Mouse (Mus musculus) midbrain, embryonic 11.5 days (tissue): ENCODE data around the gene Vps8. TPM values are rescaled to one million over a fixed set of nuclear protein-coding genes. Genes with fewer than 3 reads are reported as not detected.

Experiments used
- ATAC-seq: fragments of 200-750 bp; cut with Nextera tagmentation; 2 replicates; pipeline ENCODE4 v1.8.0; 2017; ENCODE audit warnings: moderate TSS enrichment, moderate library complexity; ENCODE audit not compliant: low FRiP score
- DNase-seq: peaks from one replicate; pipeline ENCODE4 v3.0.0; 2015; ENCODE audit warnings: low spot score; ENCODE audit errors: missing footprints
- H3K27ac ChIP-seq: fragments of 300-500 bp; sonication (generic); 2 replicates; pipeline ENCODE4 v1.5.1; 2014; ENCODE audit warnings: low read depth, low read length
- H3K27me3 ChIP-seq: fragments of 300-500 bp; sonication (generic); 2 replicates; pipeline ENCODE4 v1.6.1; 2014; ENCODE audit warnings: mild to moderate bottlenecking, low read length, moderate library complexity, mixed read lengths; ENCODE audit not compliant: control insufficient read depth, insufficient read depth
- H3K36me3 ChIP-seq: fragments of 300-500 bp; sonication (generic); 2 replicates; pipeline ENCODE4 v1.6.1; 2014; ENCODE audit warnings: mild to moderate bottlenecking, low read length, moderate library complexity, mixed read lengths; ENCODE audit not compliant: control insufficient read depth, insufficient read depth
- H3K4me1 ChIP-seq: fragments of 300-500 bp; sonication (generic); 2 replicates; pipeline ENCODE4 v1.6.1; 2014; ENCODE audit warnings: low read length; ENCODE audit not compliant: control insufficient read depth, insufficient read depth
- H3K4me2 ChIP-seq: fragments of 300-500 bp; sonication (generic); 2 replicates; pipeline ENCODE4 v1.6.1; 2014; ENCODE audit warnings: mild to moderate bottlenecking, moderate library complexity
- H3K4me3 ChIP-seq: fragments of 300-500 bp; sonication (generic); 2 replicates; pipeline ENCODE4 v1.5.1; 2014; ENCODE audit warnings: low read depth, low read length
- H3K9ac ChIP-seq: fragments of 300-500 bp; sonication (generic); 2 replicates; pipeline ENCODE4 v1.6.1; 2014; ENCODE audit warnings: low read length
- H3K9me3 ChIP-seq: fragments of 300-500 bp; sonication (generic); 2 replicates; pipeline ENCODE4 v1.6.1; 2016; ENCODE audit warnings: low read length; ENCODE audit not compliant: control insufficient read depth
- WGBS: fragments of 180-500 bp; shearing (Covaris S2); extraction: QIAGEN DNeasy Blood & Tissue Kit; methylation state at CpG from one replicate; pipeline ENCODE4 v1.1.7; 2014; 5-methylcytosine and 5-hydroxymethylcytosine counted together
- polyA plus RNA-seq: library from polyadenylated mRNA; unstranded; fragments of >200 nt; fragmentation: Nextera tagmentation; extraction: Ambion mirVana; gene quantifications from 2 replicates; pipeline ENCODE4 v1.2.1, GENCODE M21; 2014

Gene Vps8
- polyA plus RNA-seq, 1 experiment from 2014 or later = 27.1 TPM

DNA sequence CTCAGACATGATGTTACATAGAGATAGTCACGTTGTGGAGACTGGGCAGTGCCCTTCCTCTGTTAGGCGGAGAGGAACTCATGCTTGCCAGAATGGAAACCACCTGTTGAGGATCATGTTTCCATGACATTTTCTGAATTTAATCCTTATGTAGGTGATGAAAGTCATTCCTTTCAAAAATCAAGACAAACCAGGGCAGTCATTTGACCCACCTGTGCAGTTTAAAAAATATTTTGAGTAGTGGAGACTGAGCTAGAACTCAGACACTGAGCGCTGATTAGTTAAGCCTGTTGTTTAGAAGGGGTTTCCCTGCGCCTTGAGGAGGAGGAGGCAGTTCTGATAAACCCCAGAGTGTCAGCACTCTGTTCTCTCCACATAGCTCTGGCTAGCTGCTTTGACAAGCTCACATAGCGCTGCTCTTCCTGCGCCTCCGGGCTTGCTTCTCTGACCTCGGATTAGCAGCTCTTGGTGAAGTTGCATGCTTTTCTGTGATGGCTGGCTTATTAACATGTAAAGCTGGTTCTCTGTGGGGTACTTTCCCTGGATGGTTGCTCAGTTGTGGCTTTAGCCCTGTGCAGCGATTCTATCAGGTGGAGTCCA is 22.2 kb downstream of the Vps8 start:
- no peaks in the 10 kb centered on the region for H3K27me3 ChIP-seq
- H3K27ac ChIP-seq = no peak overlapping the region
- peak; percentile 58; the same call in 1 of the 2 replicates for ATAC-seq

DNA sequence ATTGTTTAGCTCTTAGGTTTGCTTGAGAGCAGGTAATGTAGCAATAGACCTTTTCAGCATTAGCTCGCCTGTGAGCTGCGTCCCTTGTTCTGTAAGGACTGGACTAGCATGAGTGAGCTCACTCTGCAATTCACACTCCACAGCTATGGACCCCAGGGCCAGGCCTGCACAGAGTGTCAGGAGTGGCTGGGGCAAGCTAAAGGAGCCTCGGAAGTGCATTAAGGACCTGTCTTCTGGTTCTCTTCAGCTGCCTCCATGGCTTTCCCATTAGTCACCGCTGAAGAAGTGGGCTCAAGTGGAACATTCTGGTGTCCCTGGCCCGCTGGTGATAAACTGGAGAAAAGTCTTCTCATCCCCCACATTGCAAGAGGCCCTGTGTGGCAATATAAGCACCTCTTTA is 24.5 kb downstream of the Vps8 start:
- 95% methylated on average over 5 of the region's 5 CpGs for WGBS
- Histone ChIP-seq H3K9me3 (no peaks in the 10 kb centered on the region), H3K27ac (no peak overlapping the region), H3K4me3 (no peak overlapping the region), H3K9ac (no peak overlapping the region), H3K4me1 (peaks cover 19% of the 10 kb centered on the region), H3K4me2 (no peak overlapping the region), H3K27me3 (no peaks in the 10 kb centered on the region), H3K36me3 (no peaks in the 10 kb centered on the region)
- ATAC-seq (no peak), DNase-seq (no peak)

More for the DNA sequence above, 22.2 kb downstream of the Vps8 start:
- Histone ChIP-seq H3K9ac (no peak overlapping the region; the same call in 1 of the 2 replicates), H3K4me2 (no peak overlapping the region), H3K4me1 (peaks cover 19% of the 10 kb centered on the region), H3K36me3 (no peaks in the 10 kb centered on the region), H3K9me3 (no peaks in the 10 kb centered on the region), H3K4me3 (no peak overlapping the region)
- no peak for DNase-seq
- WGBS = 31% methylated on average over 9 of the region's 9 CpGs

DNA sequence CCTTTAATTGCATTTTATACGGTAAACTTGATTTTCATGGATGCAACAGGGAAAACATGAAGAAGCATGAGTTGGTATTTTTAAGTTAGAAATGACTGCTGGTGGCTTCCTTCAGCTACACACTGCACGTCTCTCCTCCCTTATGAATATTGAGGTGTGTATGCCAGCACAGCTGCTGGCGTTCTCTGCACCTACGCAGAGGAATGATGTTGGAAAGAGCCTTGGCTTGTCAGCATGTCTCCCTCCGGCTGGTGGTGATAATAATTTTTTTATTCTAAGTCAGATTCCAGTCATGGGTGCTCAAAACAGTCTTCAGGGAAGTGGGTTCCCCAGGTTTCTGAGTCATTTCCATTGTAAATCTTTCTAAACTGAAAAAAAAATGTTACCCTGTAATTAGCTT is 25.5 kb downstream of the Vps8 start:
- no peak for ATAC-seq
- Histone ChIP-seq H3K4me3 (no peak overlapping the region), H3K9ac (no peak overlapping the region), H3K4me1 (peaks cover 19% of the 10 kb centered on the region), H3K4me2 (no peak overlapping the region), H3K27ac (no peak overlapping the region), H3K9me3 (no peaks in the 10 kb centered on the region), H3K27me3 (no peaks in the 10 kb centered on the region), H3K36me3 (no peaks in the 10 kb centered on the region)
- no peak for DNase-seq
- 95% methylated on average over 5 of the region's 5 CpGs for WGBS

- Histone ChIP-seq H3K36me3 (no peaks in the 10 kb centered on the region), H3K9me3 (no peaks in the 10 kb centered on the region), H3K4me2 (no peak overlapping the region), H3K27me3 (no peaks in the 10 kb centered on the region), H3K4me3 (no peak overlapping the region), H3K9ac (no peak overlapping the region), H3K4me1 (peaks cover 17% of the 10 kb centered on the region), H3K27ac (no peak overlapping the region)
- no peak for ATAC-seq
- WGBS = 90% methylated on average over 8 of the region's 8 CpGs
- no peak for DNase-seq
Observed at GRCm38 (mm10) chr16:21449890-21450289, 27.0 kb downstream of the Vps8 start.

- Histone ChIP-seq H3K4me3 (no peak overlapping the region), H3K27me3 (no peaks in the 10 kb centered on the region), H3K36me3 (no peaks in the 10 kb centered on the region), H3K9ac (no peak overlapping the region), H3K4me1 (no peaks in the 10 kb centered on the region), H3K4me2 (no peak overlapping the region), H3K9me3 (no peaks in the 10 kb centered on the region), H3K27ac (no peak overlapping the region)
- ATAC-seq (no peak), DNase-seq (no peak)
- WGBS = 76% methylated on average over 6 of the region's 6 CpGs
Observed at GRCm38 (mm10) chr16:21452569-21452968, 29.7 kb downstream of the Vps8 start.

- ATAC-seq (no peak), DNase-seq (no peak)
- 90% methylated on average over 14 of the region's 14 CpGs for WGBS
- Histone ChIP-seq H3K4me3 (no peak overlapping the region), H3K27me3 (no peaks in the 10 kb centered on the region), H3K4me2 (no peak overlapping the region), H3K36me3 (0 out of 2 replicates have a peak, but pooled peaks cover 2% of the 10 kb centered on the region), H3K27ac (no peak overlapping the region), H3K9ac (no peak overlapping the region), H3K4me1 (peaks cover 2% of the 10 kb centered on the region; the same call in 1 of the 2 replicates), H3K9me3 (no peaks in the 10 kb centered on the region)
Observed at GRCm38 (mm10) chr16:21457639-21458369, 34.9 kb downstream of the Vps8 start.

DNA sequence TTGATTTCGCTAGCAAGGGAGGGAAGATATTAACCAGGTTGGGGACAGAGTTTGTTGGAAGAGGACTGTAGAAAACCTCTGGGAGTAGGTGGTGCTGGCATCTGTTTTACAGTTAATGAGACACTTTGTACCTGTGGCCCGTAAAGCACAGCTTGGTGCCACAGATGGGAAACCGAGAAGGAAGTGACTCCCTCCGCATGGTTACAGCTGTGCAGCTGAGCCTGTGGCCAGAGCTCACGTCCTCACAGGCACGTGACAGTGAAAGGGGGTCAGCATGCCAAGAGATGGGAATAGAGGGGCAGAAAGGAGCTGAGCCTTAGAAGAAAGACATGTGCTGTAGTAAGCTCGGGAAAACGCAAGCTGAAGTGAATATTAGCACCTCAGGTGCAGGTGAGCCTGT is 43.0 kb downstream of the Vps8 start:
- Histone ChIP-seq H3K4me1 (peaks cover 2% of the 10 kb centered on the region; the same call in 1 of the 2 replicates), H3K36me3 (peaks cover 11% of the 10 kb centered on the region), H3K4me2 (no peak overlapping the region), H3K9ac (no peak overlapping the region), H3K27ac (no peak overlapping the region), H3K4me3 (no peak overlapping the region), H3K27me3 (no peaks in the 10 kb centered on the region), H3K9me3 (no peaks in the 10 kb centered on the region)
- ATAC-seq (no peak), DNase-seq (no peak)
- WGBS = 88% methylated on average over 8 of the region's 8 CpGs

GRCm38 (mm10) chr16:21470416-21470815 is 47.5 kb downstream of the Vps8 start:
- H3K4me2 ChIP-seq = no peak overlapping the region
- H3K9ac ChIP-seq = no peak overlapping the region
- 86% methylated on average over 4 of the region's 4 CpGs for WGBS
- ATAC-seq = no peak
- no peak overlapping the region for H3K27ac ChIP-seq
- no peak overlapping the region for H3K4me3 ChIP-seq
- H3K27me3 ChIP-seq = no peaks in the 10 kb centered on the region
- no peak for DNase-seq
- no peaks in the 10 kb centered on the region for H3K4me1 ChIP-seq
- H3K9me3 ChIP-seq = peaks cover 2% of the 10 kb centered on the region; the same call in 1 of the 2 replicates
- H3K36me3 ChIP-seq = peaks cover 17% of the 10 kb centered on the region

DNA sequence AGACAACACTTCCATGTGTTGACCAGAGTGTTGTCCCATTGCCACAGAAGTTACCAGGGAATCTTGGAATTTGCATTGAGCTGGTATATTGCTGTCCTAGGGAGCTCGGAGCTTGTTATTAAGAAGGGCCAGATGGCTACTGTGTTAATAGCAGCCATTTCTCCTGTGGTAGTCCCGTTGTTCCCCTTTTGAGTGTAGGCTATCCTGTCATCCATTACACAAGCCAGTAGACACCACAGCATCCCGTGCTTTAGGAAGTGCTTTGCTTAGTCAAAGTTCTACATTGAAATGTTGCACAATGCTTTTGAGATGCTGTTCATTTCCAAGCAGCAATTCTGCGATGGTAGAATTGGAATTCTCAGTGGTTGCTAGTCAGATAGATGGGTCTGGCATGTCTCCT is 54.2 kb downstream of the Vps8 start:
- Histone ChIP-seq H3K4me2 (no peak overlapping the region), H3K27ac (no peak overlapping the region), H3K27me3 (no peaks in the 10 kb centered on the region), H3K36me3 (peaks cover 14% of the 10 kb centered on the region; the same call in 1 of the 2 replicates), H3K9ac (no peak overlapping the region), H3K4me3 (no peak overlapping the region), H3K9me3 (peaks cover 2% of the 10 kb centered on the region; the same call in 1 of the 2 replicates), H3K4me1 (no peaks in the 10 kb centered on the region)
- DNase-seq (no peak), ATAC-seq (no peak)
- 94% methylated on average over 4 of the region's 4 CpGs for WGBS
